Mouse (Mus musculus): ENCODE data around the gene Pak6.

DNA sequence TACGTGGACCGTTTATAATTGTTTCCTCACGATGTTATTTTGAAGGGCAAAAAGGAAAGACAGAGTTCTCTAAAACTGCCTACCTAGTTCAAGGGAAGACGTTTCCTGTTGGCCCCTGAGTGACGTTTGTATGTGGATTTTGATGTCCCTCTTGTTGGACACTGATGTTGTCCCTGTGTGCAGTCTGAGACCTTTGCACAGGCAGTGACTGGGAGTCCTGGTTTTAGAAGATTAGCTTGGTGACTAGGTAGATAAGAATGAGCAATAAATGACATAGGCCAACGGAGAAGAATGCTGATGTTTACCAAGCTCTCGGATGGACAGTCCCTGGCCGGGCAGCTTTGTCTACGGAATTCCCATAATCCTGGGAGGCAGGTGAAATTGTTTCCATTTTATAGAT lies 1.2 kb upstream of the Pak6 start:
- TF ChIP-seq POLR2A (IDR thresholded peaks at IDR 0.05; ENCODE audit: borderline replicate concordance, extremely low read depth, low read depth, low read length) (no peak), CTCF (IDR thresholded peaks at IDR 0.05; ENCODE audit: insufficient read depth, low read length) (no peak)
